Mouse (Mus musculus) right cerebral cortex, postnatal 36 days (tissue): ENCODE measurements at regions not wholly inside any gene's neighbourhood (a gene's known extent, or its start where the extent isn't known, plus 50 kb on each side); places are given as distances from the start of the nearest gene placed in this dataset.

ENCODE experiments used
- DNase-seq, 2 experiments: peaks; one replicate each; pipeline ENCODE4 v3.0.0; 2022; ENCODE audit warnings: low spot score in 2 of 2, mixed read lengths in 1 of 2

DNA sequence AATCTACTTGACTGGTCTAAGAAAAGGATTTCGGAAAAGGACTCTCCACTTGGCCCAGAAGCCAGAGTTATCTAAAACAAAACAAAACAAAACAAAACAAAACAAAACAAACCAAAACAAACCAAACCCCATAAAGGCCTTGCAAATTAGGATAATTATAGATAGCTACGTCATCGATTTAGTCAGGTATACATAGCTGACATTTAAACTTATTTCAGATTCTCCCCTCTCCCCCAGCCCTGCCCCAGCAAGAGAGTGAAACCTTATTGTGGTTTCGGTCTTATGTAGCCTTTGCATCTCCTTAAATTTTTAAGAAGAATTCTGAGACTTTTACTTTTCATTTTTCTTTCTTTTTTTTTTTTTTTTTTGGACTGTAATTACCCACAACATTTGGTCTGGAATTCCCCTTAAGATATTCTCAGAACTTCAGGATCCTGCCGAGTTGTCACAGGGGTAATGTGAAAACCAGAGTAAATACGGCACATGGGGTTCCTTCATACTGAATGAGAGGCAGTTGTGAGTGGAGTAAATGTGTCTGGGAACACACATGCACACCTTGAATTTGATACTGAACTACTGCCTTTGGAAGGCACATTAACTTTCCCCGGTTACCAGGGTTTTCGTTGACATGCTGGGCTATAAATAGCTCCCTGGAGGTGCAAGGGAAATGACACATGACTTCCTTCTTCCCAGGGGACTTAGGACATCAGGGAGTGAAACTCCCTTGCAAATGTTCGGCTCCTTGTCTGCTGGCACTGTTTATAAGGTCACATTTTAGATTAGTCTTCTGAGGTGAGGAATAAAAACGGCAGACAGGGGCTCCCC is 94.8 kb upstream of the Rap1b start:
- no peak for DNase-seq

DNA sequence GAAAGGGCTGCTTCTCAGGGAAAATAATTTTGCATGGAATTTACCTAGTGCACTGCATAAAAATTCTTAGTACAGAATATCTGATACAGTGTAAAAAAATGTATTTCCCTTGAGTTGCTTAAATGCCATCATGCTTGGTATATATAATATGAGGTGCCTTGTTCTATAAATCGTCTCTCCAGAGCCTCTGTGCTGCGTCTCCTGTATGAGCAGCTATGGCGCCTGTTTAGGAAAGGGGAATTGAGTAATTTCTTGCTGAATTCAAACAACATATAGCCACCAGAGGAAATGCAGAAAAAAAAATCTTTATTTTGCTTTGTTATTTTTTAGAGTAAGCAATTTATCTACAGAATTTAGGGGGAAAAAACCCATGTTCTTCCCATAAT is 95.4 kb upstream of the Rap1b start:
- DNase-seq, result no peak

DNA sequence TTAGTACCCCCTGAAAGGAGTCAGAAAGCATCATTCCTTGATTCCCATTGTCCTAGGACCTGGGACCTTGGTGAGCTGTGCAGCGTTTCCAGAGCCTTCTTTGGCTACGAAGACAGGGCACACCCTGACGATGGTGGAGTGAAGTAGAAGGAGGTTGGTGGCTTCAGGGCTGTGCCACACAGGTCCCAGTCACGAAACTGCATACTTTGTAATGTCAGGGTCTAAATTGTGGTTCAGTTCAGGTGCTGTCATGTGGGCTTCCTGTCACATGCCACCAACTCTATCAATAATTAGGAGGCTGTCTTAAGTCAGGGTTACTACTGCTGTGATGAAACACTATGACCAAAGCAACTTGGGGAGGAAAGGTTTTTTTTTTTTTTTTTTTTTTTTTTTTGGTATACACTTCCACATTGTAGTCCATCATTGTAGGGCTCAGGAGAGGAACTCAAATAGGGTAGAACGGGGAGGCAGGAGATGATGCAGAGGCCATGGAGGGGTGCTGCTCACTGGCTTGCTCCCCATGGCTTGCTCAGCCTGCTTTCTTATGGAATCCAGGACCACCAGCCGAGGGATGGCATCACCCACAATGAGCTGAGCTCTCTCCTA is 98.0 kb upstream of the Rap1b start:
- DNase-seq, result no peak

DNA sequence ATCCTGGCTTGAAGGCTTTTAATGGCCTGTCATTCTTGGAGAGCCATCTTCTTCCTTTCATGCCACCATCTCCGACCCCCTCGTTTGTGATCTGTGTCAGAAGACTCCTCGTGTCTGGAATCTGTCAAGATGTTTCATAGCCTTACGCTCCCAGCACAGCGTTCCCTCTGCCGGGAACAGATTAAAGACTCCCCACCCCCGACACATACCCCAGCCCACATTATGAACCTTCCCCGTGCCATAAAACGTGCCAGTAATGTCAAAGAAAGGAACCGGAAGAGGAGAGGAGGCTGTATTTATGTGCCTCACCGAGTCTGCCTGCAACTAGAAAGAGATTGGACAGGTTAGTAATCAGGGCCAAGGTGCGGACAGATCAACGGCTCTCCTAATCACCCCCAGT is 101.4 kb upstream of the Rap1b start:
- DNase-seq, result no peak

DNA sequence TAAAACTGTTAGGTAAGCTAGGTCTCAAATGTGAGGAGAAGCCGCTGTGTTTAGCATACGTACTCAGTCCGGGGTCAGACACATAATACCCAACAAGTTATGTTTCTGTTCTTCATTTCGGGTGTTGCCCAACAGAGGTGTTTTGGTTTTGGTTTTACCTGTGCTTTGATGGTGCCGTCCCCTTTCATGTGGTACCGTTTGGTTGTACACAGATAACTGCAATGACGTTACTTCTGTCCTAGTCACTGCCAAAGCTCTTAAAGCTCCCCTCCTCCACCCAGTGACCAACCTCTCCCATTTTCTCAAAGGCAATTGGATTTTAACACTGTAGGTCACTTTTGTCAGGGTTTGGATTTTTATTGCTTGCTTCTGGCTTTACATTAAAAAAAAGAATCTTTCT is 102.1 kb upstream of the Rap1b start:
- no peak for DNase-seq

DNA sequence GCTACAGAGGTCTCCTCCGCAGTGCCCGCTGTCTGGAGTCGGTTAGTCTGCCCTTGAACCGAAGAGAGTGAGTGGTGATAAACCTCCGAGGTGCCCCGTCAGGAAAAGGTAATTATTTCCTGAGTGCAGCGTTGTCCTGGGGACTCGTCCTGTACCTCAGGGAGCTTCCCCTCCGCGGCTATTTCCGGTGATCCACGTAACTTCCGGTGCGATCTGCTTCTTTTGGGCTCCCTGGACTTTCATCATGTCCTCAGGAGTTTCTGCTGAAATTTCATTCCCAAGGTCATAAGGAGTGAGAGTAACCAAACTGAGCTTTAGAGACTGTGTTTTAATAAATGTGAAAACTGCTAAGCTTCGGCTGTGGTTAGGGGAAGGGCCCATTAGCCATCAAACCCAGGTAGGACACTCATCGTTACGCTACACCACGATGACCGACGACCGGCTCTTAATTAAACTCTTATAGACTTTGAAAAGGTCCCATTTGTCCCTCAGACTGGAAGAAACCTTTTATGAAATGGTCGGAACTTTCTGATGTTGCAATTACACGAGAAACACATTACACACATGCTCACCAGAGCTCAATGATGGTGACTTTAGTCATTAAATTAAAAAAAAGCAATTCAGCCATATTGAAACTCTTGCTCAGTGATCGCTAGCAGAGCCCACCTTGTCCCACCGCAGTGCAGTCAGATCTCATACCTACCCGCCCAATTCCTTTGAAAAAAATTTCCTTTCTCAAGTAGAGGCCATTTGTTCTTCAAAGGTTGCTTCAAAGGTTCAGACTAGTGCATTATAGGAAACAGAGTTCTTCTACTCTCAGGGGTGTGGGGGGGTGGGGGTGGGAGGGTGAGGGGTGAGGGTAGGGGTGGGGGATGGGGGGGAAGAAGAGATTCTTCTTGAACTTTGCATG is 106.5 kb upstream of the Rap1b start:
- no peak for DNase-seq

DNA sequence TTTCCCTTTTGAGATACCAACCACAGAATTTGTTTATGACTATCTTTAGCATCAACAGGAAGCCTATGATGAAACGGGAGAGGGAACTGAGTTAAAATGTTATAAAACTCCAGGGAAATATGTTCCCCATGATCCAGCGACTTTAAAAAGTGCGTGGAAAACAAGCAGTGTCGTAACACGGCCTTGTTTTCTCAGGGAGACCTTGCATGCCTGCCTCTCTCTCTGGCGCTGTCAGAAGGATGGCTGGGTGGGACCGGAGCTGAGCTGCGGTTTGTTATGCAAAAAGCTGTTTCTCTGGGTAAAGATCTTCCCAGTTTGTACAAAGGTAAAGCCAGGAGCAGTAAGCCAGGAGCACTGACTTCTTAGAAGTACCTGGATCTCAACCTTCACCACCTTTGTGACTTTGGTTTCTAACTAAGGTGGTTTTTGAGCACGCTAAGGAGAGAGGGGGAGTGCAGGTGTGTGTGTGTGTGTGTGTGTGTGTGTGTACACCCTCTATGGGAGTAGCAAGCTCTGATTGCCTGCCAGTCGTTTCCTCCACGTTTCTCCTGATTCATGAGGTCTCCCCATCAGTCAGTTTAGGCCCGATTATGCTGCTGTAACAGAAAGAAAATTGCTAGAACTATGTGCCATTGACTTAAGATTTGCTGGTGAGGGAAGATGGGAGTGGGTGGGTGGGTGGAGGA is 107.3 kb upstream of the Rap1b start:
- DNase-seq, result no peak

DNA sequence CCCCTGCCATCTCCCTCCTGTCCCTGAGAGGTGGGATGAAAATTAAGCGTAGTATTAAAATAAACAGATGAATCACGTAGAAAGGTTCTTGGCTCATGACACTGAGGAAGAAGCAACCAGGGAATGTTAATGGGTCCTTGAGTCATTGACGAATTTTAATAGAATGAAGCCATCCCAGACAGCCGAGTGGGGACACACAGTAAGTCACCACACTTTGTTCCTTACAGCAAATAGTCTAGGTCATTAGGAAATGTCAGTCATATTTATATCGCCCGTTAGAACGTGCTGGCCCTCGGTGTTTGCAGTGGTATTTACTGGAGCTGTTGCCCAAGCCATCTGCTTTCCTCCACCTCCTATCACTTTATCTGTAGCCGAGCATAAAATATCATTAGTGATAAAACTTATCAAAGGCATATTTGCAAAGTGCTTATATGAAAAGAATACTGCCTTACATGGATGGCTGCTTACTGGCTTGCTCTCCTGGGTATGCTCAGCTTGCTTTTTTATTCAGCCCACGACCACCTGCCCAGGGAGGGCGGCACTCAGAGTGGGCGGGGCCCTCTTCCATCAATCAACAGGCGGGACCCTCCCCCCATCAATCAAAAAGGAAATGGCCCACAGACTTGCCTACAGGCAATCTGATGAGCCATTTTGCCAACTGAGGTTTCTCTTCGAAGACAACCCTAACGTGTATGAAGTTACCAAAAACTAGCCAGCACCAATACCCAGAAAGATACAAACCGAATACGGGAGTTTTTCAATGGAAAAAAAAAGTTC is 110.5 kb upstream of the Rap1b start:
- no peak for DNase-seq

DNA sequence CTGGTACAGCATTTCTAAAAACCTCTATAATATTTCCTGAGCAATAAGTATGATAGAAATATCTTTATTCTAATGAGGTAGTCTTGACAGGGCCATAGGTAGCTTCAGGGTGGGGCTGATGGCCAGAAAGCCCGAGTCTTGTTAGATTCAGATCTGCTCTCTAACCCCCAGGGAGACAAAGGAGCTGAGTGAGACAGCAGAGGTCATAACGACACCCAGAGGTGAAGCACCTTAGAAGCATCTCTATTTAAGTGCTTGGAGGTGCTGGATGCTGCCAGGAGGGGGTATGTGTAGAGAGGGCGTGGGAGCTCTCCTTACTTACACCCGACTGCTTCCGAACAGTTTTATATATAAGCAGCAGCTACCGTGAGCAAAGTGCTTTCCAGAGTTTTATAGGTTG is 128.9 kb upstream of the Rap1b start:
- no peak for DNase-seq

DNA sequence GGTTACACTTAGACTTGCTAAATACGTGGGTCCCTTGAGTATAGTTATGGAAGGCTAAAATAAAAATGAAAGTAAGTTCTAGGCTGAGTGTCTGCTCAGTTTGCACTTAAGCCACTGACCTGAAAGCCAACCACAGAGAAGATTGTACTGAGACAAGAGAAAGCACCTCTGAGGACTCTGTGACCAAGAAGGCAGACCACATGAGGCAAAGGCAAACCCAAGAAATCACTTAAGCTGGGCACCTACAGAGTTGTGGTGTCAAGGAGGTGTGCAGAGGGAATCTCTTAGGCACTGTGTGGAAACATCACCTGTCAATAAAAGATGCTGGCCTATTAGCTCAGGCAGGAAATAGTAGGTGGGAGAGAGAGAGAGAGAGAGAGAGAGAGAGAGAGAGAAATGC is 129.6 kb upstream of the Rap1b start:
- DNase-seq, result no peak

DNA sequence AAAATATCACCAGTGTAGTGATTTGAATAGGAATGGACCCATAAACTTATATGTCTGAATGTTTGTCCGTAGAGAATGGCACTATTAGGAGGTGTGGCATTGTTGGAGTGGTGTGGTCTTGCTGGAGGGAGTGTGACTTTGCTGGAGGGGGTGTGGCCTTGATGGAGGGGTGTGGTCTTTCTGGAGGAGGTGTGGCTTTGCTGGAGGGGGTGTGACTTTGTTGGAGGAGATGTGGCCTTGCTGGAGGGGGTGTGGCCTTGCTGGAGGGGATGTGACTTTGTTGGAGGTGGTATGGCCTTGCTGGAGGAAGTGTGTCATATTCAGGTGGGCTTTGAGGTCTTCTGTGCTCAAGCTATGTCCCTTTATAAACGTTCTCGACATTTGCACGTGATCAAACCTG is 133.3 kb upstream of the Rap1b start:
- DNase-seq, result no peak

DNA sequence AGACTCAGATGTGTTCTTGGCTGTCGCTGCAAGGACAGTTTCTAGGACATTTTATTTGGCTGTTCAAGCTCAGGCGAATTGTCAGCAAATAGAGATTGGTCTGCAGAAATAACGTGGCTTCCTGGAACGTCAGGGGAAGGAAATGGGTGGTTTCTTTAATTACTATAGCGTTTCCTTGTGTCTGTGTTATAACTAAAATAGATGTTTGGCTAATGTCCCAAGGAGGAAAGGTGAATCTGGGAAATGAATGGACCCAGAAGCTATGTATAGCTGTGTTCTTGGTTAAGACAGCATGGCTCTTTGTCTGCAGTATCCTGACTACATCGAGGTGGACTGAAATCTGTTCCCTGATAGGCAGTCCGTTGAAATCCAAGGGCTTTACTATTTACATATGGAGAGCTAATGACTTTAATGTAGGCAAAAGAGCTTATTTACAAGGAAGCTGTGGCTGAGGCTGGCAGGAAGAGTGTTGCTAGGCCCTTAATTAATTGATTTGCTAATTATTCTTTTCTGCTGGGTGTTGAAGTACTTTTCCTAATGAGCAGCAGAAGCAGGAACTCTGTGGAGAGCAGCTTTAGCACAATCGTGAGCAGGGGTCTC is 136.9 kb upstream of the Rap1b start:
- no peak for DNase-seq

DNA sequence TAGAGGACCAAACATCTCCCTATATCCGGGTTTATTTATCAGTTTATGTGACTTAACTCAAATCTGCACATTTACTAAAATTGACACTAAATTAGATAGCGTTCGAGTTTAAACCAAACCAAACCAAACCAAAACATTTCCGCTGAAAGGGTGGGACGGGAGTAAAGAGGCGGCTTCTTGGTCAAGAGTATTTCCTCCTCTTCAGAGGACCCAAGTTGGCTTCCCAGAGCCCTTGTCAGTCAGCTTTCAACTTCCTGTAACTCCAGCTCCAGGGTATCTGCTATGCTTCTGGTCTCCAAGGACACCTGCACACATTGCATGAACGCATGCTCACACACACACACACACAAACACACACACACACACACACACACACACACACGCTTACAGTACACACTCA is 137.4 kb upstream of the Rap1b start:
- DNase-seq, result no peak

DNA sequence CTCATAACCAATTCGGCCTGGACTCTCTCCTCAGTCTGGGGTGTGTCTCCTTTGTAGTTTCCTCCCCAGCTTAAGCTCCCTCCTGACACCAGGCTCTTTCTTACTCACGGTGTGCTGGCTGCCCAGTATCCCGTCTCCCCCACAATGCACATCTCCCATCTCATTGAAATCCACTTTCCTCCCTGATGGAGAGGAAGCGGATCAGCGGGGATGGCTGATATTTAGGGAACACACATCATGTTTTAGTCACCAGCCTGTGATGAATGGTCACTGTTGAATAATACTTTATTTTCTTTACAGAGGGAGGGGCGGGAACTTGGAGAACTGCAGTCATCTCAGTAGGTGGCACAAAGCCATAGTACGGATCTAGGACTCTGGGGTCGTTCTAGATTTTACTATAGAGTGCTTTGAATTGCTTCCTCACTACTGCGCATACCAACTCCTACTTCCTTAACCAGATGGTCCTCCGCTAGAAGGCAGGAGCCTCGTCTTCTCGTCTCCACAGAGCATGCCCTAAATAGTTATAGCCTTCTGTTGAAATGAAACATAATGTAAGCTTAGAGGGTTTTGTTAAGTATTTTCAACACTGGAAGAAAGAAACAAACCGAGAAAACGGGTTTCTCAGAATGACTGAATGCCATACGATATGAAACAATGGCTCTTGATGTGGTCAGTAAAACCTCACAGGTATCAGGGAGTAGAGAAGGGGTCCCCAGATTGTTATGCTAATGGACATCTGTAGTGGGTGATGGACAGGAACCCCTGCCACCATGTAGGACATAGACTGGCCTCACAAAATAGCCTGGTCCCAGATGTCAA is 139.2 kb upstream of the Rap1b start:
- peak; percentile 8 to 21 for DNase-seq

DNA sequence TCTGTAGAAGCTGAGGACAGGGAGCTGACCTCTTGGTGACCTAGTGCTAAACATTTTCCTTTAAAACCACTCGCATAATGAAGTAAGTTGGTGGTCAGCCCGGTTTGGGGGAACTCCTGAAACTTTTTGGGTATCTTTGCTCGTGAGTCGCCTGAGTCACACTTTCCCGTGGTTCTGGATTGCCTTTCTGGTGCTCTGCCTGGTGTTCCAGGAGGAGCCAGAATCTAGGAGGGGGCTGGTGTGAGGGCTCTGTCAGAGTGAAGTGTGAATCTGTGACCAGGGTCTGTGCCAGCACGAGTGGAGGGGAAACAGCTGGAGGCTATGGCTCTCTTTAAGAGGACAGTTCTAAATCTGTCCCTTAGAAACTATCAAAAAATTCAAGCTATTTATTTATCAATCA is 141.8 kb upstream of the Rap1b start:
- DNase-seq, result peak; percentile 15 to 26

DNA sequence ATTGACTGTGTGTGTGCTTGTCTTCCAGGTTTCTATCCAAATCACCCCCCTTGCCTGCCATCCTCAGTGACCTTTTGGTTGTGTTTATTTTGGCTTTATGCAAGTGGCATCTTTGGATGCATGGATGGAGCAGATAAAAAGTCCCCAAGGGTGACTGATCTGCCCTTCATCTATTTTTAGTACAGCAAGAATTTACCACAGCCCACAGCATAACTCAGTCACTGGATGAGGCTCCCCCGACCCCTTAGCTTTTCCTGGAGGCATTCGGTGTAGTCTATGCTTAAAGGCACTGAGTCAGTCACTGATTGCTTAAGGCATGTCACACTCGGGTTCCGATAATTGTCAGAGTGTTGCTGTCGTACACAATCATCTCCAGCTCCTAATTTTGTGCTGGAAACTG is 142.2 kb upstream of the Rap1b start:
- no peak for DNase-seq

DNA sequence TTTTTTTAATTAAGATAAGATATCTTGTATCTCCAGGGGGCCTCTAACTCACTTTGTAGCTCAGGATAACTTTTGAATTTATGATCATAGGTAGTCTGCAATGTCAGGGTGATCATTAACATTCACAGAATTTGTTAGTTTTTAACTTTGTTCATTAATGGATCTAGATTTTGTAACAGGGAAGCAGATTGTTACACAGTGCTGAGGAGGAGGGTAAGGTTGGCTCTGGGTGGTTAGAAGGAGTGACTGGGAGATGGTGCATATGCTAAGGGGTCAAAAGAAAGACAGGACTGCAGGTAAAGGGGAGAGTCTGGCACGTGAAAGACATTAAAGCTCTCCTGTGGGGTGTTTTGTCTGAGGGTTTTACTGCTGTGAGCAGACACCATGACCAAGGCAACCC is 145.3 kb upstream of the Rap1b start:
- DNase-seq, result no peak

DNA sequence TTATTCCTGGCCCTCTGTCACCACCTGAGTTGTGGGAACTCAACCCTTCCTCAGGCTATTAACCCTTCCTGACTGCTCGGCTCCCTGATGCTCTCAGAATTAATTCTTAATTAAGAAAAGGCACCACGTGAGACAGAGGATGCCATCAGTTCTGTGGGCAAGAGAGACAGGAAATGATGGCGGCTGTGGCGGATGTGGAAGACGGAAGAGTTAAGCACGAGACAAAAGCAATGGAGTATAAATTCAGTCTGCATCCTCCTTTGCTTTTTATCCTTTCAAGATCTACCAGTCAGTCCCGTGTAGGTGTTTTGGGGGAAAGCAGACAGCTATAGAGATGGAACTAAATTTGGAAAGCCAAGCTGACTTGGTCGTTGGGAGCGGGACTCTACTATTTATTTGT is 146.5 kb upstream of the Rap1b start:
- DNase-seq, result no peak

DNA sequence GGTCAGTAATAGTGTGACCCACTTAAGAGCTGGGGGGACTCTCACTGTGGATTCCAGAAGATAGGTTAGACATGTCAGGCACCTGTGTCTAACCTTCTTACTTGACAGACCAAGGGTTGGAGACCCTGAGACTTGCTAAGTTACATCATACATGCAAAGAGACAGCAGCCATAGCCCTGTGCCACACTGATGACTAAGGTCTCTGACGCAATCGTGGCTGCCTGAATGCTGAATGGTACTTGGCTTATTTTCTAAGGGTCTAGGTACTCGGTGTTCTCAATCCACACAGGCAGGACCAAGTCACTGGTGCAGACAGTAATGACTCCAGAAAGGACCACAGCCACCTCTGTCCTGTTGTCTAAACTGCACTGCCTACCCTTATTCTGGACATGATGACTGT is 147.8 kb upstream of the Mdm1 start:
- no peak for DNase-seq

DNA sequence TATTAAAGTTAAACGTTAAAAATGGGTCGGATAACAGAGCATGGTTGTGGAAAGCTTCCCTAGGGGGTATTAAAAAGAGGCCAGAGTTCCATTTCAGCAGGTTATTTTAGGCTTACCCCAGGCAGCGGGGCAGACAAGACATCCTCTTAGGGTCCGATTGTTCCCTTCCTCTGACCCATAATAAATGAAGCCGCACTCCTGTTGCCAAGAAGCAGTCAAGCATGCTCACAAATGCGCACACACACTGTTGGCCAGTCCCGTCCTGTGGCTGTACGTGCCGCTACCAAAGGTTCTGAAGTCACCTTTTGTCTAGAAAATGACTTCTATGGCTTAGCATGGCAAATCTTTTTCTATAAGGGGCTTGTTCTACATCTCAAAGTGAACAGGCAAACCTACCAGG is 146.8 kb upstream of the Mdm1 start:
- no peak for DNase-seq
